Mouse (Mus musculus) liver, embryonic 14.5 days (tissue): ENCODE data around the gene Mafk.

Source experiments
- CTCF ChIP-seq: IDR thresholded peaks from 2 replicates; pipeline ENCODE4 v1.5.1; 2016; ENCODE audit warnings: antibody characterized with exemption, low read depth, control low read depth
- EP300 ChIP-seq: IDR thresholded peaks from 2 replicates; pipeline ENCODE4 v1.6.1; 2016; ENCODE audit warnings: antibody characterized with exemption, low read depth

- TF ChIP-seq CTCF, result peak; percentile 56
- no peak for TF ChIP-seq EP300
Observed at GRCm38 (mm10) chr5:139827593-139827992, 36.3 kb downstream of the Mafk start.
